Mouse (Mus musculus) hindbrain, postnatal 0 days (tissue): Measurements from ENCODE around the gene Olfr129. TPM values are rescaled to one million over a fixed set of nuclear protein-coding genes. Genes with fewer than 3 reads are reported as not detected.

Source experiments
- ATAC-seq: fragments of 200-750 bp; cut with Nextera tagmentation; 2 replicates; pipeline ENCODE4 v1.8.0; 2017; ENCODE audit warnings: mild to moderate bottlenecking, moderate TSS enrichment, moderate library complexity
- DNase-seq: peaks from one replicate; pipeline ENCODE4 v3.0.0-alpha.2; 2015; ENCODE audit warnings: low spot score
- H3K27ac ChIP-seq: fragments of 300-500 bp; sonication (generic); 2 replicates; pipeline ENCODE4 v1.5.1; 2014; ENCODE audit warnings: mild to moderate bottlenecking
- H3K27me3 ChIP-seq: fragments of 300-500 bp; sonication (generic); 2 replicates; pipeline ENCODE4 v1.6.1; 2014; ENCODE audit warnings: low read length, mixed read lengths; ENCODE audit not compliant: insufficient read depth
- H3K36me3 ChIP-seq: fragments of 300-500 bp; sonication (generic); 2 replicates; pipeline ENCODE4 v1.6.1; 2014; ENCODE audit warnings: low read length, mixed read lengths; ENCODE audit not compliant: insufficient read depth
- H3K4me1 ChIP-seq: fragments of 300-500 bp; sonication (generic); 2 replicates; pipeline ENCODE4 v1.6.1; 2014; ENCODE audit warnings: antibody characterized with exemption, low read length, mixed read lengths; ENCODE audit not compliant: insufficient read depth
- H3K4me2 ChIP-seq: fragments of 300-500 bp; sonication (generic); 2 replicates; pipeline ENCODE4 v1.6.1; 2014; ENCODE audit warnings: low read depth, mild to moderate bottlenecking, low read length, moderate library complexity, mixed read lengths
- H3K4me3 ChIP-seq: fragments of 300-500 bp; sonication (generic); 2 replicates; pipeline ENCODE4 v1.5.1; 2014; ENCODE audit warnings: low read length
- H3K9ac ChIP-seq: fragments of 300-500 bp; sonication (generic); replicated peaks from 2 replicates; pipeline ENCODE4 v1.6.1; 2014; ENCODE audit warnings: mild to moderate bottlenecking, low read length, moderate library complexity, mixed read lengths
- H3K9me3 ChIP-seq: fragments of 300-500 bp; sonication (generic); 2 replicates; pipeline ENCODE4 v1.6.1; 2016; ENCODE audit warnings: low read length, mixed read lengths
- CTCF ChIP-seq: IDR thresholded peaks from 2 replicates; pipeline ENCODE4 v1.5.1; 2016; ENCODE audit warnings: antibody characterized with exemption, control low read depth, low read depth
- WGBS: fragments of 180-500 bp; shearing (Covaris S2); extraction: QIAGEN DNeasy Blood & Tissue Kit; methylation state at CpG from one replicate; pipeline ENCODE4 v1.1.7; 2014; 5-methylcytosine and 5-hydroxymethylcytosine counted together
- polyA plus RNA-seq: library from polyadenylated mRNA; unstranded; fragments of >200 nt; fragmentation: Nextera tagmentation; extraction: Ambion mirVana; gene quantifications from 2 replicates; pipeline ENCODE4 v1.2.1, GENCODE M21; 2015
- total RNA-seq: library from RNA; depleted of rRNA; stranded (reverse); fragments of >200 nt; gene quantifications from 2 replicates; pipeline ENCODE4 v1.2.3, GENCODE M21; 2014; rRNA removed

Gene Olfr129
- total RNA-seq: not detected in 2 replicates
- not detected in 2 replicates for polyA plus RNA-seq

DNA sequence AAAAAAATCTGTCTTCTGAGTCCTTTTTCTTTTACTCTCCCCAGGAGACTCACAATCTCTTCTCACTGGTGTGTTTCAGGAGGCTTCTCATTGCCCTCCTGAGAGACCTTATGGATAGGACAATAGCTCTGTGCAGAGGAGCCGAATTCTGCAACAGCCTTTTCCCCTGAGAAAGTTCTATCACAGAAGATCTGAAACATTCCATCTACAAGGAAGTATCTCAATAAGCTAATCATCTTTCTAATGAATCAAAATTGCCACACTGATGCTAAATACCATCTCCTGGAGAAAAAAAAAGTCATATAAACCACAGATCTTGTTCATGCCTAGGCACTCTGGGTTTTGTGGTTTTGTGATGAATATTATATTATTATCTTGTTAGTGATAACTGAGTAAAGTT lies at the start of gene Olfr129:
TSS of gene Olfr129 (minus strand) at position 101 of the 400 bp plus-strand sequence.
- Histone ChIP-seq H3K27ac (no peak within 1 kb of the TSS), H3K36me3 (no peaks in the 10 kb centered on the region), H3K9ac (no peak within 1 kb of the TSS), H3K4me2 (no peak within 1 kb of the TSS), H3K4me1 (no peaks in the 10 kb centered on the region), H3K27me3 (no peaks in the 10 kb centered on the region), H3K4me3 (no peak within 1 kb of the TSS), H3K9me3 (no peaks in the 10 kb centered on the region)
- WGBS: 64% methylated on average over 1 of the region's 1 CpGs
- DNase-seq (no peak), ATAC-seq (no peak)
- TF ChIP-seq CTCF: no peak

DNA sequence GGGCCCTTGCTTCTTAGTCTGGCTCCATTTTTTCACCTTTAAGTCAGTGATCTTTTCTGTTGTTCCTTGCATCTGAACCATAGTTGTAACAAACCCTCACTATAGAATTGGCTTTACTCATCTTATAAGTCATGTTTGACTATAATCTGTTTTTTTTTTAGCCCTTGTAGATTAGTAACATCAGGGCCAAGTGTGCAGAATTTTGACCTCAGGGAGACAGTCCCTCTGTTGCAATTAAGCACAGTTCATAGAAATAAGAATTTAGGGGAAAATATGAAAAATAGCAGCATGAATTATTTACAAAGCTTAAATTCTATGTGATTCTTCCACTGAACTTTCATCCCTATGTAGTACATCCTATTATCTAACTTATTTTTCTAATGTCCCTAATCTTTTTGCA lies 28.7 kb upstream of the Olfr129 start, which contains the start of gene Olfr131:
TSS of gene Olfr131 (minus strand) at position 101 of the 400 bp plus-strand sequence.
- no peak for TF ChIP-seq CTCF
- Histone ChIP-seq H3K27ac (no peak within 1 kb of the TSS), H3K9ac (no peak within 1 kb of the TSS), H3K4me3 (no peak within 1 kb of the TSS), H3K4me2 (no peak within 1 kb of the TSS), H3K9me3 (no peaks in the 10 kb centered on the region), H3K36me3 (no peaks in the 10 kb centered on the region), H3K4me1 (no peaks in the 10 kb centered on the region), H3K27me3 (no peaks in the 10 kb centered on the region)
- ATAC-seq (no peak), DNase-seq (no peak)

DNA sequence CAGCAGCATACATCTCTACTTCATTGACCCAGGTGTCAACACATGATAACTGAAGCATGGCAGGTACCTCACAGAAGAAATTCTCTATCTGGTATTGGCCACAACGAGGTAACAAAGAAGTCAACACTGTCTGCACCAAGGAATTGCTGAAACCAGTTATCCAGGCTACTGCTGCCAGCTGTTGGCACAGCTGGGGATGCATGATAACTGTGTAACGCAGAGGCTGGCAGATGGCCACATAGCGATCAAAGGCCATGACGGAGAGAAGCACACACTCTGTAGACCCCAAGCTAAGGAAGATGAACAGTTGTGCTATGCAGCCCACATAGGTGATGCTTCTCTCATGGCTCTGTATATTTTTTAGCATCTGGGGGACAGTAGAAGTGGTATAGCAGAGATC lies 22.5 kb upstream of the Olfr129 start:
- ATAC-seq: no peak
- WGBS: 86% methylated on average over 4 of the region's 4 CpGs

DNA sequence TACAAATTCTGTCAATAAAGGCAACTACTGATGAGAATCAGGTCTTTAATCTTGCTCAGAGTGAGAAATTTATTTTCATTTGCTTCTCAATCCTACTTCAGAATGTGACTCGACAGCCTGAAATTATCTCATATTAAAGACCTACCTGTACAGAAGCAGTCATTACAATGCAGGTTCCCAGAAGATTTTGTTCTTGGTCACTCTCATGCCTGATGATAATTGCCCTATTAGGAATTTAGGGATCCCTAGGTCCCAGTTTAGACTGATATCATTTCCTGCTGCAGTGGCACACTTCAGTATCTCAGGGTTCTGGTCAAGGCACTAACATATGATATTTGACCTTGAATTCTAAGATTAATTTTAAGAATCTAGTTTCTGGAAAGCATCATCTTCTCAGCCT lies 3.7 kb upstream of the Olfr129 start, which contains the start of gene Olfr130:
TSS of gene Olfr130 (plus strand) at position 301 of the 400 bp plus-strand sequence.
- WGBS: 93% methylated on average over 1 of the region's 1 CpGs

More for the DNA sequence above, 22.5 kb upstream of the Olfr129 start:
- no peak overlapping the region for H3K4me3 ChIP-seq
- no peaks in the 10 kb centered on the region for H3K36me3 ChIP-seq
- no peak for DNase-seq
- no peak overlapping the region for H3K9ac ChIP-seq
- H3K27ac ChIP-seq: no peak overlapping the region
- H3K9me3 ChIP-seq: no peaks in the 10 kb centered on the region
- TF ChIP-seq CTCF: no peak
- no peaks in the 10 kb centered on the region for H3K4me1 ChIP-seq
- no peak overlapping the region for H3K4me2 ChIP-seq
- no peaks in the 10 kb centered on the region for H3K27me3 ChIP-seq

DNA sequence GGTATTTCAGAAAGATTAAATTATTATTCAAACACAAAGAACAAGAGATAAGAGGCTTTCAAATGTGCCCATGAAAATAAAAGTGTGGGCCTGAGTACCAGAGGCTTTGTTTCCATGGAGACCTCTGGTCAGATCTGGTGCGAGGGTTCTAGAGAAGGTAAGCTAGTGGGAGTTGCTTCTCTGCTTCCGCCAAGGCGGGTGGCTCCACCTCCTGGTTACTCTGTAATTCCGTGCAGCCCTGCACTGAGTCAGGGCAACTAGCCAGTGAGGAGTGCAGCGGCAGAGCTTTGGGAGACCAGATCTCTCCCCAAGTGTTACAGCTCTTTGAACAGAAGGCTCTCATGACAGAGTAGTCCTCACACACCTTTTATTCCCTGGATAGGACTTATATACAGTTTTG lies 33.6 kb downstream of the Olfr129 start:
- Histone ChIP-seq H3K4me3 (no peak overlapping the region), H3K27ac (no peak overlapping the region), H3K27me3 (no peaks in the 10 kb centered on the region), H3K9ac (no peak overlapping the region), H3K9me3 (no peaks in the 10 kb centered on the region), H3K4me2 (no peak overlapping the region), H3K36me3 (no peaks in the 10 kb centered on the region), H3K4me1 (no peaks in the 10 kb centered on the region)
- 32% methylated on average over 5 of the region's 5 CpGs for WGBS
- DNase-seq (peak; percentile 1), ATAC-seq (no peak)
- TF ChIP-seq CTCF: no peak

More for the DNA sequence above, 3.7 kb upstream of the Olfr129 start, which contains the start of gene Olfr130:
- Histone ChIP-seq H3K9ac (no peak within 1 kb of the TSS), H3K27me3 (no peaks in the 10 kb centered on the region), H3K4me1 (no peaks in the 10 kb centered on the region), H3K36me3 (no peaks in the 10 kb centered on the region), H3K9me3 (no peaks in the 10 kb centered on the region), H3K4me3 (no peak within 1 kb of the TSS), H3K4me2 (no peak within 1 kb of the TSS), H3K27ac (no peak within 1 kb of the TSS)
- ATAC-seq (no peak), DNase-seq (no peak)
- no peak for TF ChIP-seq CTCF

DNA sequence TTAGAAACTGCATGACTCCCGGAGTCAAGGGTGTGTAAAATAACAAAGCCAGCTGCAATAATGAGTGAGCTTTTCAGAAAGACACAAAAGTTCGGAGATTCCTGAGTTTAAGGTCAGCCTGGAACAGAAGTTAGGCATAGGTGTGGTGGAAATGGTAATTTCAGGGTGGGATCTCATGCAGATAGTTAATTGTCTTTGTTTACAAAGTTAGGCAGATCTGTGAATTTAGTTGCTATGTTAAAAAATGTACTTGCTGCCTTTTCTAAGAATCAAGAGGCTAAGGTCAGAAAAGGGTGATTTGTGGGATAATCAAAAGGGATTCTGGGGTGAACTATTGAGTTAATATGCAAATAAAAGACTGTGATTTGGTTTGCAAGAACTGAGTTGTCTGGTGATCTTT lies 43.5 kb downstream of the Olfr129 start:
- Histone ChIP-seq H3K4me3 (no peak overlapping the region), H3K9ac (no peak overlapping the region), H3K27ac (no peak overlapping the region), H3K9me3 (0 out of 2 replicates have a peak, but pooled peaks cover under 1% of the 10 kb centered on the region), H3K36me3 (no peaks in the 10 kb centered on the region), H3K4me1 (no peaks in the 10 kb centered on the region), H3K4me2 (no peak overlapping the region), H3K27me3 (no peaks in the 10 kb centered on the region)
- TF ChIP-seq CTCF: no peak
- ATAC-seq: no peak
- WGBS: 77% methylated on average over 2 of the region's 2 CpGs
- no peak for DNase-seq

DNA sequence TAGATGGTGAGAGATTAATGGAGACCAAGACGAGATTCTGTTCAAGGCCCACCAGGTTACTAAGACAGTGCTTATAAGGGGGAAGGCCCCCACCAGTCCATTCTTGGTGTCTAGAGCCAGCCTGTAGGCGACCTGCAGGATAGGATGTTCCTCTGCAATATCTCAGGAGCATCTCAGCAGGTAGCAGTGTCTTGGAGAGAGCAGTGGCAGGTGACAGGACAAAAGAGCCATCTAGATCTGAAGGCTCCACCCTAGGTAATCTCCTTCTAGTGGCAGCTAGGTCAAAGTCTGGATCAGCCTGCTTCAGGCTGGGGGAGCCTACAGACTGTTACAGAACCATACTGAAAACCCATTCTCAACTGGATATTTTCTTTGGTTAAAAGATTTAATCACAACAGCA lies 54.9 kb downstream of the Olfr129 start:
- no peak overlapping the region for H3K27ac ChIP-seq
- ATAC-seq (no peak), DNase-seq (no peak)
- no peaks in the 10 kb centered on the region for H3K36me3 ChIP-seq
- H3K4me3 ChIP-seq: no peak overlapping the region
- 60% methylated on average over 2 of the region's 2 CpGs for WGBS
- no peak overlapping the region for H3K4me2 ChIP-seq
- no peak for TF ChIP-seq CTCF
- no peaks in the 10 kb centered on the region for H3K4me1 ChIP-seq
- H3K9ac ChIP-seq: no peak overlapping the region
- H3K27me3 ChIP-seq: no peaks in the 10 kb centered on the region
- H3K9me3 ChIP-seq: no peaks in the 10 kb centered on the region; the same call in 1 of the 2 replicates

Other genes with a start within 250 kb of the Olfr129 start
- gene Olfr125, start 227.1 kb downstream of the Olfr129 start, total RNA-seq: 0.26 TPM in 1 of 2 replicates, not detected in the other
- not detected in 2 replicates for gene Olfr125, start 227.1 kb downstream of the Olfr129 start, polyA plus RNA-seq
- gene Olfr126, start 212.6 kb downstream of the Olfr129 start, total RNA-seq: not detected in 2 replicates
- gene Olfr126, start 212.6 kb downstream of the Olfr129 start, polyA plus RNA-seq: not detected in 2 replicates
- not detected in 2 replicates for gene Olfr127, start 159.6 kb downstream of the Olfr129 start, total RNA-seq
- not detected in 2 replicates for gene Olfr127, start 159.6 kb downstream of the Olfr129 start, polyA plus RNA-seq
- not detected in 2 replicates for gene Olfr128, start 139.5 kb downstream of the Olfr129 start, total RNA-seq
- gene Olfr128, start 139.5 kb downstream of the Olfr129 start, polyA plus RNA-seq: not detected in 2 replicates
- gene Olfr761, start 107.0 kb downstream of the Olfr129 start, total RNA-seq: not detected in 2 replicates
- gene Olfr761, start 107.0 kb downstream of the Olfr129 start, polyA plus RNA-seq: not detected in 2 replicates
- not detected in 2 replicates for gene Olfr130, start 3.8 kb upstream of the Olfr129 start, total RNA-seq
- not detected in 2 replicates for gene Olfr130, start 3.8 kb upstream of the Olfr129 start, polyA plus RNA-seq
- gene Olfr131, start 28.6 kb upstream of the Olfr129 start, total RNA-seq: not detected in 2 replicates
- not detected in 2 replicates for gene Olfr131, start 28.6 kb upstream of the Olfr129 start, polyA plus RNA-seq
- gene Olfr132, start 74.4 kb upstream of the Olfr129 start, total RNA-seq: not detected in 2 replicates
- not detected in 2 replicates for gene Olfr132, start 74.4 kb upstream of the Olfr129 start, polyA plus RNA-seq
- not detected in 2 replicates for gene Olfr133, start 85.2 kb upstream of the Olfr129 start, total RNA-seq
- gene Olfr133, start 85.2 kb upstream of the Olfr129 start, polyA plus RNA-seq: not detected in 2 replicates
- not detected in 2 replicates for gene Olfr134, start 111.3 kb upstream of the Olfr129 start, total RNA-seq
- not detected in 2 replicates for gene Olfr134, start 111.3 kb upstream of the Olfr129 start, polyA plus RNA-seq
- gene Olfr135, start 144.3 kb upstream of the Olfr129 start, total RNA-seq: not detected in 2 replicates
- not detected in 2 replicates for gene Olfr135, start 144.3 kb upstream of the Olfr129 start, polyA plus RNA-seq
- not detected in 2 replicates for gene Olfr138, start 201.0 kb upstream of the Olfr129 start, total RNA-seq
- not detected in 2 replicates for gene Olfr138, start 201.0 kb upstream of the Olfr129 start, polyA plus RNA-seq
- not detected in 2 replicates for gene Olfr137, start 247.5 kb upstream of the Olfr129 start, total RNA-seq
- gene Olfr137, start 247.5 kb upstream of the Olfr129 start, polyA plus RNA-seq: not detected in 2 replicates